Mouse (Mus musculus): ENCODE data around the gene Prr30.
"Not testable (repeated sequence)": the region's sequence is repeated elsewhere in the genome, so short reads cannot be mapped to it uniquely, and the experiment has no call there.

Prr30 gene

DNA sequence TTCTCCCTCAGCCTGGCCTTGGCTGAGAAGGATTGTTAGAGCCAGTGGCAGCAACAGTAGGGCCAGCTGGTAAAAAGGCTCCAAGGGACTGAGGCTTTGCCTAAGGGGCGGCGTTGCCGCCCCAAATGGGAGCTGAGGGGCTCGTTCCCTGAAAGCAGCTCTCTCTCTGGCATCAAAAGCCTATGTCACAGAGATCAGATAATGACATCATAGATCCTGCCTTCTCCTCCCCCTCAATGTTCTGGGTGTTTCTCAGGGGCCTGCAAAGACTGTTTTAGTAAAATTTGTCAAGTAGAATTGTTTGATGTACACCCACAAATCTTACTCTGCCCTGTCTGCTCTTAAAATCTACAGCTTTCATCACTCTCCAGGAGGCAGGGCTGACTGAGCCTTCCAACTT, at the start of gene Prr30:
Gene Prr30 (minus strand): TSS at position 101 of the 400 bp plus-strand sequence.
- in situ Hi-C loops (cut with MboI, MseI), result no loop called here

DNA sequence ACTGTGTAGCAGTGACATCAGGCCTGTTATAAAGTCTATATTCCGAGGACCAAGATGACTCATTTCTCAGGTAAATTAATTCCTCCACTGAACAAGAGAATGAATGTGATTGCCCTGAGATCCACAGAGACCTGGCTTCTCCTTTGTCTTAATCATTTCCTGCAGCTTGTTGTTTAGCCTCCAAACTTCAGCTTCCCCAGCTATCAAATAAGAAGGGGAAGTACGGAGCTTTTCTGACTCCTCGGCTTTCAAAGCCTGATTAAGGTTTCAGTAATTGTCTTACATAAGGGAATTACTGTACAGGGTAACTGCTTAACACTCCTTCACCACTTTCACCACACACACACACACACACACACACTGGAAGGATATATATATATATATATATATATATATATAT, 46.7 kb upstream of the Prr30 start:
- in situ Hi-C loops (cut with MboI, MseI), result no loop called here

DNA sequence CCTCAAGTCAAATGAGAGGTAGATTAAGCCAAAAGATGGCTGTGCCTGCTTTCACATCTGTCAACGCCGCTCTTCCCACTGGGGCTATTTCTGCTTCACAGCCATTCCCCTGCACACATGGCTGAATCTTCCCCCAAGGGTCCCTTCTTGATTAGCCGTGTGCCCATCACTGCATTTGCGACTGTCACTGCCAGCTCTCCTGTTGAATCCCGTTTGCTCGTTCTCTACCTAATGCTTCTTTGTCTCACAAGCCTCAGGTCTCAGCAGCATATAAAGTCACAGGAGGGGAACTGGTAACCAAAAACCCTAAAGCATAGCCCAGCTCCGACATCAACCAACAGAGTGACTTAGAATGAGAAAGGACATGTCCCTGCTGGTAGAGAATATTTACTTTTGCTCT, 45.6 kb upstream of the Prr30 start:
- in situ Hi-C loops (cut with MboI, MseI), result no loop called here

- in situ Hi-C loops (cut with MboI, MseI), result not testable (repeated sequence)
Observed at GRCm38 (mm10) chr14:101244441-101244840, 44.3 kb upstream of the Prr30 start.

- in situ Hi-C loops (cut with MboI, MseI), result no loop called here
Observed at GRCm38 (mm10) chr14:101237965-101238364, 37.8 kb upstream of the Prr30 start.

- in situ Hi-C loops (cut with MboI, MseI), result no loop called here
Observed at GRCm38 (mm10) chr14:101229068-101229467, 28.9 kb upstream of the Prr30 start.

DNA sequence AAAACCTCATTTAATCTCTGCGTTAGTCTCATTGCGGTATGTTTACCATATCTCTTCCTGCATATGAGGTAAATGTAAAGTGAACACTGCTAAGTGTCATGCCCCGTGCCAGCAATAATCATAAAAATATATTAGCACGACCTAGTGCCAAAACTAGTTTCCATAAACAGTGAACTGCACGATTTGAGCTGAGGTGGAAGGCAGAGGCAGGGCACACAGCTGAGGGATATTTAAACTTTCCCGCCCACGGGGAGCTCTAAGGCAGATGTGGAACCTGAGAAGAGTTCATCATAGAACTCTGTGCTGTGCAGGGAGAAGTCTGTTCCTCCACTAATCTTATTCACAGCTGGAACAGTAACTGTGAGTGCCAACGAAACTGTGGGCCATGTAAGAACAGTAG, 22.2 kb upstream of the Prr30 start:
- in situ Hi-C loops (cut with MboI, MseI), result no loop called here

DNA sequence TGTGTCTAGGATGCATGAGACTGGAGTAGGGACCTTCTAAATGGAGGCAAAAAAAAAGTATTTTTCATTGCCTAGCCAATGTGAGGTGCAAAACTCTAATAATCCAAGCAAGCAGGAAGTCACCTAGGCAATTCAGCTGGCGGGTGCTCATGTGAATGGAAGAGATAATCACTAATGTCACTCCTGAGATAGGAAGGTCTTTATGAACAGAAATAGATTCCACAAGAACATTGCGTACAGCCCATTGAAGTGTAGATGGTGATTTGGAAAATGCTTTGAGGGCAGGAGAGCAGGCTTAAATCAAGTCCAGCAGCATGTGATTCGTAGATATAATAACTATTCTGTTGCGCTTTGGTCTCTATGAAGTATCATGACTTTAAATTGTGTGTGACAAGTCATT, 27.9 kb downstream of the Prr30 start:
- in situ Hi-C loops (cut with MboI, MseI), result no loop called here
